Mouse (Mus musculus): Measurements from ENCODE around the gene Ifitm10.

- TF ChIP-seq CTCF (IDR thresholded peaks at IDR 0.05; ENCODE audit: control insufficient read depth, insufficient read depth, insufficient replicate concordance, low read depth, low read length), result no peak
- no peak for TF ChIP-seq POLR2A (IDR thresholded peaks at IDR 0.05; ENCODE audit: control insufficient read depth, low read depth, low read length)
These were observed 19.6 kb upstream of the Ifitm10 start for GRCm38 (mm10) chr7:142393191-142393590.

All from testis, adult 2 months (tissue).